Comparison of ENCODE assay signal across 13 mouse cellular contexts in the genomic region with DNA sequence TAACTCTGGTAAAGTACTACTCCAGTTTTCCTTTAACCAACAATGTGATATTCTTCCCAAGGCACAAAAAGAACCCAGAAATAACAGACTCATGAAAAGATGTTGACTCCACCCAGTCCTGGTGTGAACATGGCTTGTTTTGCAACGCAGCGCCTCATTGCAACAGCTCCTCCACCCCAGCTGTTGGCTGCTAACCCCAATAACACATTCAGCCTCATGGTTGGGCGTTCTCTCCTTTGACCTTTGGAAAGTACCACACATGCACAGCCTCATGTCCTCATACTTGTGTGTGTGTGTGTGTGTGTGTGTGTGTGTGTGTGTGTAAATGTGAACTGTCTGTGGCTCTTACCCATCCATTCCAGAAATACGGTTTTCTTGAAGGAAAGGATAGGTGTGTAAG. TPM values are rescaled to one million over a fixed set of nuclear protein-coding genes. Genes with fewer than 3 reads are reported as not detected.
DNase-seq lines count a peak whose midpoint lies in the region; ATAC-seq lines count a peak whose summit lies in the region.
"Had no signal": no experiment of that assay in that cellular context is flagged by ENCODE, and none has a peak within 500 bp of the region (broad histone marks: within the 10 kb centered on the region; RNA-seq: fewer than 3 reads in every experiment).

No protein-coding gene starts in this region.

- no peak overlapping the region for H3K4me3 ChIP-seq in forebrain, embryonic 14.5 days (ENCODE audit: low read depth, low read length)
- H3K4me3 ChIP-seq: embryonic facial prominence, embryonic 15.5 days had no signal

- no peak overlapping the region for H3K27ac ChIP-seq in forebrain, embryonic 14.5 days (ENCODE audit: low read depth, low read length)
- H3K27ac ChIP-seq: embryonic facial prominence, embryonic 15.5 days had no signal

- no peak overlapping the region for H3K9ac ChIP-seq in forebrain, embryonic 14.5 days (ENCODE audit: low read length)
- H3K9ac ChIP-seq: embryonic facial prominence, embryonic 15.5 days had no signal

- H3K27me3 ChIP-seq in forebrain, embryonic 14.5 days (replicated peaks; ENCODE audit: control insufficient read depth, insufficient read depth, low read length): no peaks in the 10 kb centered on the region
- H3K27me3 ChIP-seq: embryonic facial prominence, embryonic 15.5 days; Patski had no signal

- 87% methylated on average over 4 of the region's 4 CpGs for WGBS in forebrain, embryonic 14.5 days

- no peaks in the 10 kb centered on the region for H3K4me1 ChIP-seq in forebrain, embryonic 14.5 days (ENCODE audit: control insufficient read depth, insufficient read depth, low read length)
- H3K4me1 ChIP-seq: embryonic facial prominence, embryonic 15.5 days had no signal

- no peak overlapping the region for H3K4me2 ChIP-seq in forebrain, embryonic 14.5 days (ENCODE audit: low read length)
- H3K4me2 ChIP-seq: embryonic facial prominence, embryonic 15.5 days; midbrain, embryonic 11.5 days had no signal

- no peaks in the 10 kb centered on the region for H3K9me3 ChIP-seq in forebrain, embryonic 14.5 days (replicated peaks; ENCODE audit: control insufficient read depth, low read length)
- H3K9me3 ChIP-seq: embryonic facial prominence, embryonic 15.5 days had no signal

- no peaks in the 10 kb centered on the region for H3K36me3 ChIP-seq in forebrain, embryonic 14.5 days (ENCODE audit: control insufficient read depth, insufficient read depth, low read length)
- H3K36me3 ChIP-seq: embryonic facial prominence, embryonic 15.5 days had no signal

- peak; percentile 49 to 73 for DNase-seq in spleen, postnatal 4 days (ENCODE audit: low spot score in 2 of 2)
- DNase-seq in spleen, adult 12 weeks (ENCODE audit: low spot score): no peak
- DNase-seq in adrenal gland, postnatal 25 days: peak; percentile 2
- DNase-seq in heart, postnatal 36 days: peak; percentile 39 to 43
- DNase-seq in naive thymus-derived CD4-positive, alpha-beta T cell, adult 2 months (ENCODE audit: low read depth): peak; percentile 60
- no peak for DNase-seq in frontal cortex, postnatal 14 days (ENCODE audit: low spot score in 2 of 2)
- DNase-seq in cerebellum, adult 11 months: no peak
- no peak for DNase-seq in forebrain, embryonic 14.5 days (ENCODE audit: low spot score)
- DNase-seq: cerebellum, adult 11-12 months; kidney, adult 18-20 months had no signal

- intact Hi-C loops in heart, postnatal 36 days (cut with DNase I): no loop called here

- ATAC-seq in forebrain, embryonic 14.5 days: no peak
- ATAC-seq: Patski had no signal

RNA-seq across cellular contexts. Expression of gene Apbb1ip, which starts 37.0 kb away (rescaled TPM):
- total RNA-seq in adrenal gland, postnatal 25 days (2021): 1.8 and 2.4 TPM in 2 replicates
- total RNA-seq in heart, postnatal 36 days (2021): 1 to 10 TPM; 4.0 to 4.5 TPM
- polyA plus RNA-seq in forebrain, embryonic 14.5 days (2014; fragmentation: Nextera tagmentation; extraction: Ambion mirVana): 0.66 and 1.3 TPM in 2 replicates
- polyA plus RNA-seq: Patski had no signal

Comparison
In these comparisons a context has a peak if more than half of its experiments do, and no peak if none do; other contexts are left out.
1. DNase-seq: peak in spleen, postnatal 4 days (2 of 2), adrenal gland, postnatal 25 days (single experiment), heart, postnatal 36 days (2 of 2) and naive thymus-derived CD4-positive, alpha-beta T cell, adult 2 months (single experiment); none in spleen, adult 12 weeks (single experiment), frontal cortex, postnatal 14 days (0 of 2), cerebellum, adult 11 months (single experiment) and forebrain, embryonic 14.5 days (single experiment).